Mouse (Mus musculus) regulatory T cell (primary cell): ENCODE measurements around the gene P4ha2.

ENCODE experiments used
- in situ Hi-C: fragments of 300-600 bp; cut with MboI, MseI; formaldehyde crosslinking; loops from one replicate; pipeline ENCODE4 v1.15.1; 2025; ENCODE audit warnings: high pct_unique_total_duplicates

Gene P4ha2

DNA sequence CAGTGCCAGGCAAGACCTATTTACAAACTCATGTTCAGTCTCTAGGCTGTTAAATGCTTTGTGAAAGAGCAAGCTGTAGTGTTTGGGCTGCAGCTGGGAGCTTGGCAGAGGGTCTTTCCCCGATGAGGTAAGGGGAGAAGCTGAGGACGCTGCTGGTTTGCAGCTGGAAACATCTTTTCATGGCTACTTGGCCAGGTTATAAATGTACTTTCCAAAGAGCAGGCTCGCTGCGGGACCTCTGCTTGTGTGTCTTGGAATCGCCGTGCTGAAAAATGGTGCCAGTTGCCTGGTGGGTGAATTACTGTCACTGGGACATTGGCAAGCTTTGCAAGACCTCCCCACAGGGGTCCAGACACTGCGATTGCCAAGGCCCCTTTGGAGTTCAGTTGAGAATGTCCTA lies 7.3 kb downstream of the P4ha2 start:
- in situ Hi-C loops: loop anchor here (5.0 kb wide), 1 partner anchor 105 kb away; no protein-coding TSS in a partner anchor

DNA sequence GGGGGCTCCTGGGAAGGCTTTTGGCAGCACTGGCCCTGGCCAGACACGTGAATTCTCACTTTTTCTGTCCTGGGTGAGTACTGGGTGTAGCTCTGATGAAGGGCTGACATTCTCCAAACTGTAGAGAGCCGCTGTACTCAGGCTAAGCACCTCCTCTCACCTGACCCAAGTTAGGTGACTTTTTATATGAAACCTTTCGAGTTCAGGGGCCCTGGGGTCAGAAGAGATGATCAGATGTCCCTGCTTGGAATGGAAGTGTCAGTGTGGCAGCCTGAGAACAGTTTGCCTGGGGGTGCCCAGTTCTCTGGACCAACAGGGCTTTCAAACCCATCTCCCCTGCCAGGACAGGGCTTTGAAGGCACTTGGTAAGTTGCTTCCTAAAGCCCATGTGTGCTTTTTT lies 8.2 kb downstream of the P4ha2 start:
- in situ Hi-C loops: loop anchor here (5.0 kb wide), 1 partner anchor 106 kb away; no protein-coding TSS in a partner anchor

DNA sequence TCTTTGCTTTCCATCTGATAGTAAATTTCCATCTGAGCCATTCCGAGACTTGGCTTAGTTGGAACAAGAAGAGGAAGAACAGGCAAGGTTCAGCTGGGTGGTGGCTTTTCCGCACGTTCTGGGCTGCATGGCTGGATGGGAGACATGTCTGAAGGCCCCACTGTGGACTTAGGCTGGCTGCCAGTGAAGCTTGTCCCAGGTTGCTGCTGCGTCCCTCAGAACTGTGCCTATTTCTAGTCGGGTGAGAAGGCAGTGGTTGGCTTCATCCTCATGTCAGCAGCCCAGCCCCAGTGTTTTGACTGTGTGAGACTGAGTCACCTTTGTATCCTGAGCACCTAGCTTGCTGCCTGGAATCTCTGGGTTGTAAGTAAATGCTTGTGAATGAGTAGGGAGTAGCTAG lies 9.0 kb downstream of the P4ha2 start:
- in situ Hi-C loops: loop anchor here (5.0 kb wide), 1 partner anchor 107 kb away; no protein-coding TSS in a partner anchor

DNA sequence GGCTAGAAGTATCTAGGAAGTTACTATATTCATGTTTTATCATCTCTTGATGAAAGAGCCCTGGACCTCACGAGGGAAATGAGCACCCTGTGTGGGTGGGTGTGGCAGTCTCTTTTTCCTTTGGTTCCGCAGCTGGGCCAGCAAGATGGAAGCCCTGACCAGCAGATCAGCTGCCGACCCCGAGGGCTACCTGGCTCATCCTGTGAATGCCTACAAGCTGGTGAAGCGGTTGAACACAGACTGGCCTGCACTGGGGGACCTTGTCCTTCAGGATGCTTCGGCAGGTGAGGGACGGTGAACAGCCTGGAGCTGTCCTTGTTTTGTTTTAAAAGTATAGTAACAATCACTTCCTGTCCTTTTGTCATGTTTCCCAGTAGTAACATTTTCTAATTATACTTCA lies 11.4 kb downstream of the P4ha2 start:
- in situ Hi-C loops: no loop called here

DNA sequence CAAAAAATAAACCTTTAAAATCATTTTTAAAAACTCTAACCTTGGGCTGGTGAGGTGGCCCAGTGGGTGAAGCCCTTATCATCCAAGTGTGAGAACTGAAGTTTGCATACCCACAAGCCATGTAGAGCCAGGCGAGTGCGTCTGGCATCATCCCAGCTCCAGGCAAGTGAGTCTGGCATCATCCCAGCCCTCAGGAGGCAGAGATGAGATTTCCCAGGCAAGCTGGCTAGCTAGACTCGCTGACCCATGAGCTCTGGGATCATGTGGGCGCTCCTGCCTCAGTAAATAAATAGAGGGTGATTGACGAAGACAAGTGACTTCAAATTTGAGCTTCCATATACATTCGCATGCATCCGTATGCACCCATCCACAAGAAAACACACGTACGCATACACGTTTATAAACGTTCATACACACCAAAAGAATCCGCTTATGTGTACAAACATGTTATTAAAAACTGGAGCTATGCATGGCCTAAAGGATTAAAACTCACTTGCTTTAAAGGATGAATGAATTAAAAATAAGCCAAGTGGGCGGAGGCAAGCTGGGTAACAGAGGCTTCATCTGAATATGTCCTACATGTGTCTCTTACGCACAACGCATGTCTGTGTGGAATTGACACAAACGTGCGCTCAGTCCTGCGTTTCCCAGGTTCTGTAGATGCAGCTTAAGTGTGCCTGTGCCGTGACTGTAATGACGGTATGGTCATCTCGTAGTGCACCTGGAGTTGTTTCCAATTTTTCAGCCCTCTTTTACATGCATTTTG lies 12.3 kb downstream of the P4ha2 start:
- in situ Hi-C loops: no loop called here

DNA sequence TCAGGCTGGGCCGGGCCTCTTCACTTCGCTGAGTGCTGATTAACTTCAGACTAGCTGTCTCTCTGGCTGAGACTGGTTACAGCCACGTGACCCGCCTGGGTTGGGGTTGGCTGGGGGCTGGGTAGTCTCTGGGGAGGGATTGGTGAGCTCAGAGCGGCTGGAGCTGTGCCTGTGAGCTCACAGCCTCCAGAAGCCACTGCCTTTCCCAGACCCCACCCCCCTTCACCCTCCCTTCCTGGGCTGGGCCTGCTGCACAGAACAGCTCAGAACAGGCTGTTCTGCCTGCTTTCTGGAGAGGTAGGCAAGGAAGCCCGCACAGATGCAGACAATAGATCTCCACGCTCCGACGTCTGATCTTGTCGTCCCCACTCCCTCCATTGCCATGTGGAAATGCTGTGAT lies 13.0 kb downstream of the P4ha2 start:
- in situ Hi-C loops: no loop called here

DNA sequence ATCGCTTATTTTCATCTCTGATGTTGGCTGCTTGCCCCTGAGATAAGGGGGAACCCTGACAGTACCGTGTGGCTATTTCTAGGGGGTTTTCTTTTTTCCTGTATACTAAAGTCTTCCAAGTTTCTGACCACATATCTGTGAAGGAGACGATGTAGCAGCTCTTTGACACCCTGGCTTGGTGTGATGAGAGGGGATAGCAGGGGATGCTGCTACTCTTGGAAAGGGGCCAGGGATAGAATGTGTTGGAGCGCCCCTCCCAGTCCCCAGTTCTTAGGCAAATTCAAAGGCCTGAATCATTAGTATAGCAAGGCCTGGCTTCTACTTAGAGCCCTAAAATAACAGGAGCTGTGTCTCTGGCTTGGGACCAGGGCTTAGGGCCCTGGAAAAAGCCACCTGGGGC lies 13.5 kb downstream of the P4ha2 start:
- in situ Hi-C loops: no loop called here

DNA sequence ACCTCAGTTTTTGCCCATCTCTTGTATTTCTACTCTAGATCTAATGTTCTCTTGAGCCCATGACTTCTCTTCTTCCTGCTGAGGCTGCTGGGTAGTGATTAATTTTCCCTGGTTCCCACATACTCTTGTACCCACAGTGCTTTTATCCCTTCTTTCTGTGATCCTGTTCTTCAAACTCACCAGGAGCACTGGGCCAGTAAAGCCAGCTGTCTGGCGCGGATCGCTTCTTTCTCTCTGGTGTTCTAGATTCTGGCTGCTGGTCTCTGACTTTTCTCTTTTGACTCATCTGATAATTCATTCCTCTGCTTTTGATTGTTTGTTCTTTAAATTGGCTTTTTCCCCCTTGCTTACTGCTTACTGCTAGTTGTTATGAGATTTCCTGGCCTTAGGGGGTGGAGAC lies 14.9 kb downstream of the P4ha2 start:
- in situ Hi-C loops: loop anchor here (5.0 kb wide), 1 partner anchor 143 kb away; no protein-coding TSS in a partner anchor

DNA sequence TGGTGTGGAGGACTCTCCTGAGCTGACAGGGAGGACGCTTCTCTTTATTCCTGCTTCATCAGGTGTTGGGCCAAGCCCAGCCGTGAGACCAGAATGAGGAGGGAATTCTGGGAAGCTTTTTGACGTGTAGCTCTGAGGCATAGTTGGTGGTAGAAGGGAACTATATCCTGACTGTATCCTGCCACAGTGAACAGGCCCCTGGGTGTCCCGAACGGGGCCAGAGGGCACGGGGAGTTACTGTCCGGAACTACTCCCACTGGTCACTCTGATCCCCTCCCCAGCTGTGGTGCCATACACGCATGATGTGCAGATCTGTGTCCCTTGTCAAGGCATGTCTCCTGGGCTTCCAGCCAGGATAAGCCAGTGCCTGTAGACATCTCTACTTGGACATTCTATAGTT lies 15.4 kb downstream of the P4ha2 start:
- in situ Hi-C loops: loop anchor here (5.0 kb wide), 1 partner anchor 142 kb away; no protein-coding TSS in a partner anchor

DNA sequence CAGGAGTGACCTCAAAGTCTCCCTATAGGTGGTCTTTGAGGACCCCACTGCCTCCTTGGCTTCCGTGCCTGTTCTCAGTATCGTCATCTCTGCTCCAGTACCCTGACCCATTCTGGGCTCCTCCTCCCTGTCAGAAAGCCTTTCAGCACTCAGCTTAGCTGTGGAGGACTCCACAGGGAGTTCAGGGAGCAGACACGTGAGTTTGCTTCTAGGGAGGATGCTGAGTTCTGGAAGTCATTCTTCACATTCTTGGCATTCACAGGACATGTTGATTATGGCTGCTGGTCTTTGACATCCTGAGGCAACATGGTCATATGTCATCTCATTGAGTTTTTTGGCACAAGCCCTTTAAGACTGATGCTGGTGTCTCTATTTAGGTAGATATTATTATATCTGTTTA lies 16.0 kb downstream of the P4ha2 start:
- in situ Hi-C loops: loop anchor here (5.0 kb wide), 1 partner anchor 141 kb away; no protein-coding TSS in a partner anchor

DNA sequence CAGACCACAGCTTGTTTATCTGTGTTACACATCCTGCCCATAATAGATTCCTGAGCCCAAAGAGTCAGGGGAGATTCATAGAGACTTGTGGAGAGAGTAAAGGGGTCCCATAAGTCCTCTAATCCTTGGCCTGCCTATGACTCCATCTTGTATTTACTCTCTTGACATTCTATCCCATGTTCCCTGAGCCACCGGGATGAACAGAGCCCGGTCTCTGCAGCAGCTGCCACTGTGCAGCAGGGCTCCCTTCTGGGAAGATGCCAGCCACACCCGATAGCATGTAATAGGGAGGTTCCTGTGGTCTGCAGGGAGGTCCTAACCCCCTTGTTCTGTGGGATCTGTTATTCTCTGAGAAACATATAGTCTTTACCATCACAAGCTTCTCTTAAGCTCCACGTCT lies 16.5 kb downstream of the P4ha2 start:
- in situ Hi-C loops: loop anchor here (5.0 kb wide), 1 partner anchor 141 kb away; no protein-coding TSS in a partner anchor

DNA sequence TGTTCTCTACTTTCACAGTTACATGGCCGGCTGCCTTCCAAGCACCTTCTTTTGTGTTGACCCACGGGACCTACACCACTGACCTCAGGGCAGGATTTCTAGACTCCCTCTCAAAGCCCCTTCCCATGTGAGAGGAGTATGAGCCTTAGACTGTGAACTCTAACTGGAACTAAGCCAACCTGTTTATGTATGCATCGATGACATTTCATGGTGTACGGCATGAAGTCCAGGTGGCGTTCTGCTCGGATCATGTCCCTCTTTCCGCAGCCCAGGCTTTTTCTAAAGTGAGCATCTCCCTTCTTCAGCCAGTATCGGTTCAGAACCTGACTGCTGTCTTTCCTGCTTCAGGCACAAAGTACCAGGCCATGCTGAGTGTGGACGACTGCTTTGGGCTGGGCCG lies 17.2 kb downstream of the P4ha2 start:
- in situ Hi-C loops: loop anchor here (5.0 kb wide), 1 partner anchor 140 kb away; no protein-coding TSS in a partner anchor

DNA sequence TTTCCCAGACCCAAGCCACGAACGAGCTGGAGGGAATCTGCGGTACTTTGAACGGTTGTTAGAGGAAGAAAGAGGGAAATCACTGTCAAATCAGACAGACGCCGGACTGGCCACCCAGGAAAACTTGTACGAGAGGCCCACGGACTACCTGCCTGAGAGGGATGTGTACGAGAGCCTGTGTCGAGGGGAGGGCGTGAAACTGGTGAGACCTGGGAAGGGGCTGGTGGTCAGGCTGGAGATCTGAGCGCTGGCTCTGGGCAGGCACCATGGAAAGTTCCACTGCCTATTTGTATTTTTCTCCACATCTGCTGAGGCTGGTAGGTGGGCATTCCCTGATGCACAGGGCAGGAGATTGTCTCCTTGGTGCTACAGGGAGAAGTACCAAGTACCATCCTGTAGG lies 19.2 kb downstream of the P4ha2 start:
- in situ Hi-C loops: loop anchor here (5.0 kb wide), 1 partner anchor 138 kb away; no protein-coding TSS in a partner anchor

DNA sequence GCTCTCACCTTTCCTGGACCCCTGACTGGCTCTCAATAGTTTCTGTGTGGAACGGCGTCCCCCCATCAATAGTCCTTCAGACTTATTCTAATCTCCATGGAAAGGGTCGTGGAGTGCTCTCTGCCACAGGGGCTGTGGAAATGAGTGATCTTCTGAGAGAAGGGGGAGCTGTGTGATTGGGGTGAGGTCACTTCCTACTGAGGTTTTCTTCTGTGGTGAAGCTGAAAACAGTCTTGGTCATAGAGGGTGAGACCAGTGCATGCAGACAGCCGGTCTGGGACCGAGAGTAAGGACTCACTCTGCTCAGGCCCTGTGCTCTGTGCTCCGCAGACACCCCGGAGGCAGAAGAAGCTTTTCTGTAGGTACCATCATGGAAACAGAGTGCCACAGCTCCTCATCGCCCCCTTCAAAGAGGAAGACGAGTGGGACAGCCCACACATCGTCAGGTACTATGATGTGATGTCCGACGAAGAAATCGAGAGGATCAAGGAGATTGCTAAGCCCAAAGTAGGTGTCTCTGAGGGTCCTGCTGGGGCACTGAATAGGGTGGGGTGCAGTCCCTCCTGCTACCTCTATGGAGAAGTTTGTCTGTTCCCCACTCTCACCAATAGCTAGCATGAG lies 20.0 kb downstream of the P4ha2 start:
- in situ Hi-C loops: loop anchor here (5.0 kb wide), 1 partner anchor 137 kb away; no protein-coding TSS in a partner anchor

DNA sequence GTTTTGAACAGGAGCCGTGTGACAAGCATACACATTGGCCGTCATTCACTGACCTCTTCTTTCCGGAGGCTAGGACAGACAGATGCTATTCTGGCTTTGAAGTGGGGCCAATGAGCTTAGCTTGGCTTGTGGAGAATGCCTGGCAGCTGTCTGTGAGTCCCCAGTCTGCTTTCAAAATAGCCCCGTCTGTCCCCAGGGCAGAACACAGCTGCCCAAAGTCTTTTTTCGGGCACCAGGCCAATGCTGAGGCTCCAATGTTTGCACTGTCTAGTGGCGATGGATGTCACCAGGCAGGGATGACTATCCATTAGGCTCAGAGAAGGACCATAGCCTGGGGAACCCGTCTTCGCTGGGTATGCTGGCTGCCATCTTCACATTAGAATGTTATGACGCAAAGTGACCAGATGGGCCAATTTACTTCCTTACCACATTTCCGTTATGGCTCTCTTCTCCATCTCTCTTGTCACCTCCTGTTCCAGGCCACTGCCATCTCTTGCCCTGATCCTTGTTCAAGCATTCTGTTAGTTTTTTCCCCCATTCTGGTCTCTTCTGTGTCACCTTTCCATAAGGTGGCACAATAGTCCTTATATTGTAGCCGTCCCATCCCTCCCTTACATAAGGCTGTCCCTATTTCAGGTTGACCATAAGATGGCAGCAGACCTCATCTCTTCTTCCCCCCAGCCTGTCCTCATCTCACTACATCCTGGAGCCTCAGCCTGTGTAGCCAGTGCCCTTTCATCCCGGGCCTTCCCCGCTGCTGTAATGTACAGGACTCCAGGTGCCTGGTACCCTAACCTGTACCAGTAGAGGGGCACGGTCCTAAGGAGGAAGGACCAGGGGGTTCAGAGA lies 22.7 kb downstream of the P4ha2 start:
- in situ Hi-C loops: no loop called here

DNA sequence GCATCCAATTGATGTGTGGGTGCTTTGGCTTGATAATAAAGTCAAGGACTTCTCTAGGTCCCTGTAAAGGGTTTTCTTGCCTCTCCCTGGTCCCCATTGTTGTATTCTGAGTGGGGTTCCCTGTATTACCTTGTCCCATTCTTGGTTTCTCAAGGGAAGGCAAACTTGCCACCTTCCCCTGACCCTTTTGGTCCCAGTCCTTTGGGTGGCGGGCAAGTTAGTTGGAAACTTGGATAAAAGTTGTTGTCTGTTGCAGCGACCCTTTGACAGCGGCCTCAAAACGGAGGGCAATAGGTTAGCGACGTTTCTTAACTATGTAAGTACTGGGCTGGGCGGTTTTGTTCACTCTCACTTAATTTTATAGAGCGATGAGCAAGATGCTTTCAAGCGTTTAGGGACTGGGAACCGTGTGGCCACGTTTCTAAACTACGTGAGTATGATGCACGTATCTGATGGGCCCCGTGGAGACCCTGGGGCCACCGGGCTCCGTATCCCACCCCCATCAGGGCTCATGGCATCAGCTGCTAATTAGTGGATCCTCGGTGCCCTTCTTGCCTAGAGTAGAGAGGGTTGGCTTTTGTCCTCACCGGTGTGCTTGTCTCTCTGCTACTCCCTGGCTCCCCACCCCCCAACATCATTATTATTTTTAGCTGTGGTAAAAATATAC lies 26.2 kb downstream of the P4ha2 start:
- in situ Hi-C loops: no loop called here

DNA sequence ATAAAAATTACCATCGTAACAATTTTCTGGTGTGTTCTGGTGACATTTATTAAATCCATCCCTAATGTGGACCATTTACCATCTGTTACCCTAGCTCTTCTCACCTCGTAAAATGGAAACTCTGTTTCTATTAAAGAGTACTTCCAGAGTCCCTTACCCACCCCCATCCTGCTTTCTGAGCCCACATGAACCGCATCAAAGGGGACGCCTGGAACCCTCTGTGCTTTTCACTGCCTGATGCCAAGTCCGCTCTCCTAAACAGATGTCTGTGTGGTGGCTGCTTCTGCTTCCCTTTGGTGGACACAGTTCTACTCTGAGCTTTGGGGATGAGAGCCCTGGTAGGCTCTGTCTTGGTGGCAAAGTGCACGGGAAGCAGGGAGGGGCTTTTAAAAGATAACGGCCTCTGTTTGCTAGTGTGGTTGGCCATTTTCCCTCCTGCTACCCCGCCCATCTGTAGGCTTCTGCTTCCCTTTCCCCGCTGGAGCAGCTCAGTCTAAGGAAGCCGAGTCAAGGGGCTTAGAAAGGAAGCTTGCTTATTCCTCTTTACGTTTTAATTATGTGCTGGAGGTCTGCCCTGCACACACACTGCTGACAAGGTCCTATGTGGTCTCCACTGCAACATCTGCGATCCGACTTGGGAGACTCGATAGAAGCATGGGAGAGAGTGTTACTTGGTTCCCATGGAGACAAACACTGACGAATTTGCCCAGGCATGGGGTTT lies 26.9 kb downstream of the P4ha2 start:
- in situ Hi-C loops: no loop called here

DNA sequence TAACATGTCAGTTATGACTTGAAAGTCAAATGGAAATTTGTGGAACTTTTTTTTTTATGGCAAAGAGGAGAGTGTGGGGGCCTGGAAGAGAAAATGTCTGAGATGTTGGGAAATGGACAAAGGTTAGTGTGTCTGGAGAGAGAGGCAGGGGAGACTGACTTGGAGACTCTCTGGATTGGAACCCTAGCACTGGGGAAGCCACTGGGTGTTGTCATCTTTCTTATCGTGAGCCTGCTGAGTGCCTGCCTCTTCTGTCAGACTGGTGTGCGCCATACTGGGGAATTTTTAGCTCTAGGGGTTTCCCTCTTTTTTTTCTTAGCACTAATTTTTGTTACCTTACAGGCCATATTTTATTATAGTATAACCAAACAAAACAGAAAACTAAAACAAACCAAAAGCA lies 27.5 kb downstream of the P4ha2 start:
- in situ Hi-C loops: no loop called here

DNA sequence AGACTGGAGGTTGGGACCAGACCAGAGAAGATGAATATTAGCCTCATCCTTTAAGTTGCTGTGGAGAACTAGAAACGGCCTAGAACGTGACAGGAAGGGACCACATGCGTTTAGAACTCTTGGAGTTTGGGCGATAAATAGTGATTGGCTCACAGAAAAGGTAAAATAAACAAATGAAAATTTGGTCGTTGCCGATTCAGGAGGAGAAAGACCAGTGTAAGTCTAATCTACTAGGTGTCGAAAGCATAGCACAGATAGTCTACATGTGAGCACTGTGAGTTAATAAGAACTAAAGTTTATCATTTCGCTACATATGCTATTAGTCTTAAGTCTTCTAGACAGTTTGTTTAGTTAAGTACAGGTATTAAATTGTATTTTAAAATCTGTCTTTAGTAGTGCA lies 30.1 kb downstream of the P4ha2 start:
- in situ Hi-C loops: no loop called here

DNA sequence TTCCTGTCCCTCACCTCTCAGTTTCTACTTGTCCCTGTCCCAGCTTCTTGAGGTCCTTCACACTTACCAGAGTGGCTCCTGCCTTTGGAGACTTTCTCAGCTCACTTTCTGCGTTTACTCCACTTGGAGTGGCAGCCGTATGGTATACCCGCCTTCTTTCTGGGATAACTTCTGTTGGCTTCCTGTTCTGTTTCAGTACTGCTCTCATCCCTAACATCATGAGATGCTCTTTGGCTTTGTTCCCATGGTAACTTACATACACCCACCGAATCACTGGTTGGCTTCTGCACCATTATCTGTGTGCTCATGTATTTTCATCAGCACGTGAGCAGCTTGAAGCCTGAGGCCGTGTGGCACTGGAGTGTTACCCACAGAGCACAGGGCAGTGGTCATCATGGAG lies 30.8 kb downstream of the P4ha2 start:
- in situ Hi-C loops: no loop called here

DNA sequence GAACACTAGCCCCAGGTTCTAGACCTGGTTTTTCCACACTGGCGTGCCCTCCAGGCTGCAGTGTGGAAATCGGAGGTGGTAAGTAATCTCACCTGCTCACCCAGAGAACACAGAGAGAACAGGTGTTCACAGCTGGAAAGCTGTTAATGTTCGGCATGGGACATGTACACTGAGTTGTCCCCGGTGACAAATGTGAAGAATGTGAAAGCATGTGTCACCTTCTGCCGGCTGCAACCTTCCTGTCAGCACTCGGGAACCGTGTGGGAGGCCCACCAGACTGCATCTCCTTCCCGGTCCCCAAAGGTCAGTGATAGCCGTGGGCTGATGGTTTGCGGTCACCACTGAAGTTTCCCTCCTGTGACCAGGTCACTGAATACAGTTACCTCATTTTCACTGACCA lies 32.4 kb downstream of the P4ha2 start:
- in situ Hi-C loops: no loop called here
